Mouse (Mus musculus): Measurements from ENCODE around the gene Mrpl24.

DNA sequence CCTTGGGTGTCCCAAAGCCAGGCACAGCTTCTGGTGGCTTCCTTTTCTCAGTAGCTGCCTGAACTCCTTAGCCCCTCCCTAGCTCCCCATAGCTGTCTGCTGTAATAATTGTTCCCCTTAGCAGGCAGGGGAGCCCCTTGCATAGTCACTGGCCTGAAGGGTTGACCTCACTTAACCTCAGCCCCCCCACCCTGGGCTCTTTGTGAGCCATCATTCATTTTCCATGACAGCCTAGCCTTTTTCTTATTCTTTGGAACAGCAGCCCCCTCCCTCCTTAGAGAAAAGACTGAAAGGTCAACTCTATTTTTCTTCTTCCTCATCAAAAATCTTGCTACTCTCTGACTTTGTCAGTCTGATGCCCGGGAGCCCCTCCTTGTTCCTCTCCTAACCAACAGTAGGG is 39.7 kb downstream of the Mrpl24 start:
- TF ChIP-seq EP300 (IDR thresholded peaks at IDR 0.05; ENCODE audit: insufficient read depth, low read depth, low read length) (no peak), CTCF (IDR thresholded peaks at IDR 0.05; ENCODE audit: low read depth, low read length) (no peak), POLR2A (IDR thresholded peaks at IDR 0.05; ENCODE audit: insufficient read depth, low read length) (no peak)

Data from ES-Bruce4 (cell line).